Mouse (Mus musculus) heart, postnatal 0 days (tissue): ENCODE results near the gene Vwf. TPM values are rescaled to one million over a fixed set of nuclear protein-coding genes. Genes with fewer than 3 reads are reported as not detected.
A peak's percentile ranks its signal among the peaks of the same experiment; 100 is the strongest.

Source experiments
- ATAC-seq: fragments of 200-750 bp; cut with Nextera tagmentation; 2 replicates; pipeline ENCODE4 v1.8.0; 2017; ENCODE audit warnings: low read depth, moderate number of reproducible peaks, moderate library complexity; ENCODE audit not compliant: insufficient read depth
- DNase-seq: peaks from one replicate; pipeline ENCODE4 v3.0.0-alpha.2; 2016; ENCODE audit warnings: low spot score
- H3K27ac ChIP-seq: fragments of 300-500 bp; sonication (generic); 2 replicates; pipeline ENCODE4 v1.5.1; 2014; ENCODE audit warnings: low read depth, mild to moderate bottlenecking
- H3K27me3 ChIP-seq: fragments of 300-500 bp; sonication (generic); 2 replicates; pipeline ENCODE4 v1.6.1; 2014; ENCODE audit warnings: low read length, mixed read lengths; ENCODE audit not compliant: control insufficient read depth, insufficient read depth
- H3K36me3 ChIP-seq: fragments of 300-500 bp; sonication (generic); replicated peaks from 2 replicates; pipeline ENCODE4 v1.6.1; 2014; ENCODE audit warnings: low read length, mixed read lengths; ENCODE audit not compliant: control insufficient read depth, insufficient read depth
- H3K4me1 ChIP-seq: fragments of 300-500 bp; sonication (generic); 2 replicates; pipeline ENCODE4 v1.6.1; 2014; ENCODE audit warnings: antibody characterized with exemption; ENCODE audit not compliant: control insufficient read depth, insufficient read depth
- H3K4me2 ChIP-seq: fragments of 300-500 bp; sonication (generic); 2 replicates; pipeline ENCODE4 v1.6.1; 2014; ENCODE audit warnings: low read depth, mild to moderate bottlenecking, low read length, moderate library complexity
- H3K4me3 ChIP-seq: fragments of 300-500 bp; sonication (generic); 2 replicates; pipeline ENCODE4 v1.5.1; 2014; ENCODE audit warnings: low read depth, low read length
- H3K9ac ChIP-seq: fragments of 300-500 bp; sonication (generic); replicated peaks from 2 replicates; pipeline ENCODE4 v1.6.1; 2014; ENCODE audit warnings: low read depth, low read length, mixed read lengths
- H3K9me3 ChIP-seq: fragments of 300-500 bp; sonication (generic); replicated peaks from 2 replicates; pipeline ENCODE4 v1.6.1; 2016; ENCODE audit warnings: low read length; ENCODE audit not compliant: control insufficient read depth
- CTCF ChIP-seq: IDR thresholded peaks from 2 replicates; pipeline ENCODE4 v1.5.1; 2016; ENCODE audit warnings: antibody characterized with exemption, control low read depth, low read depth
- EP300 ChIP-seq: IDR thresholded peaks from 2 replicates; pipeline ENCODE4 v1.6.1; 2016; ENCODE audit warnings: antibody characterized with exemption, low read depth
- WGBS: fragments of 180-500 bp; shearing (Covaris S2); extraction: QIAGEN DNeasy Blood & Tissue Kit; methylation state at CpG from one replicate; pipeline ENCODE4 v1.1.7; 2014; 5-methylcytosine and 5-hydroxymethylcytosine counted together
- polyA plus RNA-seq: library from polyadenylated mRNA; unstranded; fragments of >200 nt; fragmentation: Nextera tagmentation; extraction: Ambion mirVana; gene quantifications from 2 replicates; pipeline ENCODE4 v1.2.1, GENCODE M21; 2015
- total RNA-seq: library from RNA; depleted of rRNA; stranded (reverse); fragments of >200 nt; gene quantifications from 2 replicates; pipeline ENCODE4 v1.2.3, GENCODE M21; 2014; ENCODE audit warnings: low replicate concordance

Vwf gene
- total and polyA plus RNA-seq, 2 experiments from 2014 or later: 21.9 to 99.9 TPM

GRCm38 (mm10) chr6:125550172-125550571 lies 3.6 kb downstream of the Vwf start:
- no peak overlapping the region for H3K4me2 ChIP-seq
- no peaks in the 10 kb centered on the region for H3K36me3 ChIP-seq
- no peak overlapping the region for H3K9ac ChIP-seq
- H3K4me1 ChIP-seq: no peaks in the 10 kb centered on the region
- no peak for DNase-seq
- no peaks in the 10 kb centered on the region for H3K9me3 ChIP-seq
- 59% methylated on average over 5 of the region's 5 CpGs for WGBS
- H3K27me3 ChIP-seq: no peaks in the 10 kb centered on the region
- TF ChIP-seq EP300: no peak
- TF ChIP-seq CTCF: no peak
- ATAC-seq: no peak
- H3K27ac ChIP-seq: no peak overlapping the region
- no peak overlapping the region for H3K4me3 ChIP-seq

- 36% methylated on average over 6 of the region's 6 CpGs for WGBS
- no peaks in the 10 kb centered on the region for H3K4me1 ChIP-seq
- DNase-seq (peak; percentile 25), ATAC-seq (peak; percentile 49; the same call in 1 of the 2 replicates)
- no peak overlapping the region for H3K9ac ChIP-seq
- H3K27ac ChIP-seq: no peak overlapping the region
- no peaks in the 10 kb centered on the region for H3K36me3 ChIP-seq
- H3K4me2 ChIP-seq: 0 out of 2 replicates have a peak overlapping the region, but pooled peaks have one; percentile 10
- no peaks in the 10 kb centered on the region for H3K9me3 ChIP-seq
- no peaks in the 10 kb centered on the region for H3K27me3 ChIP-seq
- H3K4me3 ChIP-seq: peak overlapping the region; percentile 5; the same call in 1 of the 2 replicates
- TF ChIP-seq CTCF: no peak
These were observed 6.2 kb downstream of the Vwf start for GRCm38 (mm10) chr6:125552760-125553159.

GRCm38 (mm10) chr6:125553551-125553950 lies 7.0 kb downstream of the Vwf start:
- H3K27me3 ChIP-seq: no peaks in the 10 kb centered on the region
- no peak for TF ChIP-seq CTCF
- TF ChIP-seq EP300: no peak
- H3K27ac ChIP-seq: no peak overlapping the region
- H3K4me3 ChIP-seq: peak overlapping the region; percentile 5; the same call in 1 of the 2 replicates
- DNase-seq (no peak), ATAC-seq (no peak)
- H3K9ac ChIP-seq: no peak overlapping the region
- no peaks in the 10 kb centered on the region for H3K4me1 ChIP-seq
- no peaks in the 10 kb centered on the region for H3K36me3 ChIP-seq
- H3K9me3 ChIP-seq: no peaks in the 10 kb centered on the region
- 73% methylated on average over 4 of the region's 4 CpGs for WGBS
- 0 out of 2 replicates have a peak overlapping the region, but pooled peaks have one; percentile 10 for H3K4me2 ChIP-seq

- DNase-seq: no peak
- no peak overlapping the region for H3K9ac ChIP-seq
- H3K9me3 ChIP-seq: no peaks in the 10 kb centered on the region
- no peak overlapping the region for H3K4me2 ChIP-seq
- peaks cover 7% of the 10 kb centered on the region; the same call in 1 of the 2 replicates for H3K4me1 ChIP-seq
- no peak for TF ChIP-seq EP300
- TF ChIP-seq CTCF: no peak
- no peaks in the 10 kb centered on the region for H3K27me3 ChIP-seq
- H3K4me3 ChIP-seq: no peak overlapping the region
- H3K27ac ChIP-seq: no peak overlapping the region
- WGBS: 54% methylated on average over 8 of the region's 8 CpGs
- H3K36me3 ChIP-seq: no peaks in the 10 kb centered on the region
- no peak for ATAC-seq
These were observed 12.3 kb downstream of the Vwf start for GRCm38 (mm10) chr6:125558831-125559230.

GRCm38 (mm10) chr6:125561031-125561430 lies 14.5 kb downstream of the Vwf start:
- ATAC-seq (no peak), DNase-seq (no peak)
- H3K4me3 ChIP-seq: no peak overlapping the region
- no peak overlapping the region for H3K9ac ChIP-seq
- no peaks in the 10 kb centered on the region for H3K27me3 ChIP-seq
- H3K4me2 ChIP-seq: no peak overlapping the region
- WGBS: 77% methylated on average over 5 of the region's 5 CpGs
- H3K9me3 ChIP-seq: no peaks in the 10 kb centered on the region
- H3K36me3 ChIP-seq: no peaks in the 10 kb centered on the region
- peaks cover 7% of the 10 kb centered on the region; the same call in 1 of the 2 replicates for H3K4me1 ChIP-seq
- H3K27ac ChIP-seq: no peak overlapping the region
- TF ChIP-seq EP300 (no peak), CTCF (no peak)

GRCm38 (mm10) chr6:125561521-125561920 lies 14.9 kb downstream of the Vwf start:
- H3K4me3 ChIP-seq: no peak overlapping the region
- H3K4me2 ChIP-seq: no peak overlapping the region
- H3K9ac ChIP-seq: no peak overlapping the region
- peaks cover 7% of the 10 kb centered on the region; the same call in 1 of the 2 replicates for H3K4me1 ChIP-seq
- no peaks in the 10 kb centered on the region for H3K36me3 ChIP-seq
- 82% methylated on average over 2 of the region's 2 CpGs for WGBS
- H3K9me3 ChIP-seq: no peaks in the 10 kb centered on the region
- H3K27me3 ChIP-seq: no peaks in the 10 kb centered on the region
- TF ChIP-seq EP300 (no peak), CTCF (no peak)
- no peak for ATAC-seq
- no peak overlapping the region for H3K27ac ChIP-seq
- no peak for DNase-seq
